Mouse (Mus musculus): ENCODE data around the gene Tnfsf4. TPM values are rescaled to one million over a fixed set of nuclear protein-coding genes. Genes with fewer than 3 reads are reported as not detected.

Tnfsf4 gene
- total RNA-seq (2021) = not detected
- long read RNA-seq, experiment 1 = 0 reads
- long read RNA-seq, experiment 2, partial matches to known transcripts = 0 of 3 reads
- long read RNA-seq, experiment 2, other reads (novel, unspliced or antisense) = 3 of 3 reads

DNA sequence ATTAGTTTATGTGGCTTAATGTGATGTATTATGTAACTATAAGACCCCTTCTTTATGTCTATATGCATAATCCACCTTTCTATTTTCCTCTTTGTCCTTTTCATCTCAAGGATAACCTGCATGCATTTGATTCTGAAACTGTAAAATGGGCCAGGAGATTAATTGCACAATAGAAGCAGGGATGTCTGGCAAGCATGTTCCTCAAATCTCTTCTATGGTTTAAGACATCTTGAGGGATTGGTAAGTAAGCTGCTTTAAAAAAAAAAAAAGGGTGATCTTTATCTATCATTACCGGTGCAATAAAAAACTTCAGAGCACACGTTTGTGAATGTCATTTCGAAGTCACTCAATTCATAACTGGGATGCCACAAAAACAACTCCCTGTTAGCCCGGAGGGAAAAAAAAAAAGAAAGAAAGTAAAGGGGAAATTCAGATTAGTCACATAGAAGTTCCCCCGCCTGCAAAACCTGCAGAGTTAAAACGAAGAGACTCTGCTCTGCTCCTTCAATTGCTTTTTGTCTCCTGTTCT, at the start of gene Tnfsf4:
Gene Tnfsf4, plus strand, starts transcription at position 479 of the 529 bp plus-strand sequence.
- no peak for DNase-seq (ENCODE audit: low spot score in 2 of 2)

DNA sequence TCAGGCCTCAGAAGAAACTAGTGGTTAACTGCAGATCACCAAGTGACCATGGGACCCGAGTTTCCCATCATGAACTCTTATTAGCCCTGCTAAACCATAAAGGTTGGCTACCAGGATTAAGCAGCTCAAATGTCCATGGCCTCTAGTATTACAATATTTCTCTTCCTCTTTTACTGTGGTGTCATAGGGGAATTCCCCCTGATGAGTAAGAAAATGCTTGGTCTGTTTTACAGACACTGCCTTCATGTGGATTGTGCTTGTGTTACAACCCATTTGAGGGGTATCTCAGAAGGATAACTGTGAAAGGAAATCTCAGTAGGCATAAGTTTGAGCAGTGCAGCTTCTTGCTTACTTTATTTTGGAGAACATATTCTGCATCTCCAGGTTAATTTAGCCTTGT, 44.2 kb upstream of the Tnfsf4 start:
- no peak for DNase-seq (ENCODE audit: low spot score in 2 of 2)

DNA sequence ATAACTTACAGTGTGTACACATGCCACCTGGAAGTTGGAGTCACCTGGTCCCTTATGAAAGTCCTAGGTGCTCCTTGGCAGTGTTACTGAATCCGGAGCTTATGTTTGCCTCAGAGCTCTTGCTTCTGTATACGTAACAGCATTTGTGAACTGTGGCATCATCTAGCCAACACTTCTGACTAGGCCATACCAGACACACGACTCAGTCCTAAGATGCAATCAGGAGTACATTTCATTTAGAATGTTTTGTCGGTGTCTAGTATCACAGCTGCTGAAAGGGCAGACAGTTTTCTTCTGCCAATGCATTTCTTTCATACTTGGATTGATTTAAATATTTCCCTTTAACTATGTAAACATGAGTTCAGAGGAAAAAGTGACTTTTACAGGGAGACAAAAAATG, 30.2 kb upstream of the Tnfsf4 start:
- DNase-seq (ENCODE audit: low spot score in 2 of 2) = no peak

- no peak for DNase-seq (ENCODE audit: low spot score in 2 of 2)
Measured at GRCm38 (mm10) chr1:161371919-161372318, 23.3 kb upstream of the Tnfsf4 start.

GRCm38 (mm10) chr1:161375866-161376265, 19.3 kb upstream of the Tnfsf4 start:
- no peak for DNase-seq (ENCODE audit: low spot score in 2 of 2)

- DNase-seq (ENCODE audit: low spot score in 2 of 2) = no peak
Measured at GRCm38 (mm10) chr1:161378571-161378970, 16.6 kb upstream of the Tnfsf4 start.

GRCm38 (mm10) chr1:161379685-161380424, 15.4 kb upstream of the Tnfsf4 start:
- DNase-seq (ENCODE audit: low spot score in 2 of 2) = peak; percentile 32 to 80

DNA sequence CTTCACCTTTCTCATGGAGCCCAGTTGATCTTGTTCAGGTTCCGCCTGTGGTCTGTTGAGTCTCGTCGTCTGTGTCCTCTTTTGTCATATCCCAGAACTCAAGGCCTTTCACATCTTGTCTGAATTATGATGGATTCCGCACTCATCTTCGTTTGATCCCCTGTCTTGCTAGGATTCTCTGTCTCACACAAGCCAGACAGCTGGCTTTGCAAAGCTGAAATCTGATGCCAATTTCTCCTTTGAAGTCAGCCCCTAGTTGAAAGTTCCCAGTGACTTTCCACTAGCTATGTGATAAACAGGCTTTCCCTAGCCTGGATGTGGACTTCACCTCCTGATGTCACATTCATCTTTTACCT, 14.8 kb upstream of the Tnfsf4 start:
- no peak for DNase-seq (ENCODE audit: low spot score in 2 of 2)

DNA sequence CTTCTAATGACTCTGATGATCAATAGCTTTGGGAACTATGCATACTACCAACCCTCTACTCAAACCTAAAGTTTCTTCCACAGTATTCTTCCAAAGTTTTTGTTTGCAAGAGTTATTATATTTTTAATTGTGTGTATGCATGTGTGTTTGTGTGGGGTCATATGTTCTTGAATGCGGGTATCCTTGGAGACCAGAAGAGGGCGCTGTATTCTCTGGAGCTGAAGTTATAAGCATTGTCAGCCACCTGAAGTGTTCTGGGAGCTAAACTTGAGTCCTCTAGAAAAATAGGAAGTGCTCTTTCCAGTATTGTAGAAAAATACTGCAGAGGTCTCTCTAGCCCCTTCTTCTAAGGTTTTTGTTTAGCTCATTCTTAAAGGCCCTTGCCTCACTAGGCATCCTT, 5.1 kb upstream of the Tnfsf4 start:
- DNase-seq (ENCODE audit: low spot score in 2 of 2) = no peak

DNA sequence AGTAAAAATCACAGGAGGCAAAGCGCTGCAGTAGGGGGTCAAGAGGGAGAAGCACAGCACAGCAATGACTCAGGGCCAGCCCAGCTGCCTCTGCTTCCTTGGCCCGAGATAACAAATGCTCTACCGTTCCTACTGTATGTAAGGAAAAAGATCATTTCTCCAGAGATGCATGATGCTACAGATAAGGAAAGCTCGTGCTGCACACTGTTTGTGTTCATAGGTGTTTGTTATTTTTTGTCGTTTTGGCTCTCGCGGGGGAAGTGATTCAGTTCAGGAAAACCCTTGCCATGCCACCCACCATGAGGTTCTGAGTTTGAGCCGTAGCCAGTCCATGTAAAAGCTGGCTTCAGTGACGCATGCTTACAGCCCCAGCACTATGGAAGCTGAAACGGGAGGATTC, 2.3 kb upstream of the Tnfsf4 start:
- DNase-seq (ENCODE audit: low spot score in 2 of 2) = no peak

DNA sequence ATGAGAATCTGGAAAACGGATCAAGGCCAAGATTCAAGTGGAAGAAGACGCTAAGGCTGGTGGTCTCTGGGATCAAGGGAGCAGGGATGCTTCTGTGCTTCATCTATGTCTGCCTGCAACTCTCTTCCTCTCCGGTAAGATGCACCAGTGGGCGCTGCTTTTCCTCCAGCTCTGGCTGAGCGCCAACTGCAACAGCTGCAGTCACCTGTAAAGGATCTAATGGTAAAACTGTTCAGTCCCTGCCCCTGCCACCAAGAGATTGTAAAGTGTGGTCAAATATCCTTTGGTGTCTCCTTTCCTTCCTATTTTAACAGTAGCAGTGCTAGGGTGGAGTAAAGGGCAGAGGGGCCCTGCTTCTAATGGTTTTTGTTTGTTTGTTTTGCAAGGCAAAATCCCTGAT, 401 bp downstream of the Tnfsf4 start:
- DNase-seq (ENCODE audit: low spot score in 2 of 2) = no peak

DNA sequence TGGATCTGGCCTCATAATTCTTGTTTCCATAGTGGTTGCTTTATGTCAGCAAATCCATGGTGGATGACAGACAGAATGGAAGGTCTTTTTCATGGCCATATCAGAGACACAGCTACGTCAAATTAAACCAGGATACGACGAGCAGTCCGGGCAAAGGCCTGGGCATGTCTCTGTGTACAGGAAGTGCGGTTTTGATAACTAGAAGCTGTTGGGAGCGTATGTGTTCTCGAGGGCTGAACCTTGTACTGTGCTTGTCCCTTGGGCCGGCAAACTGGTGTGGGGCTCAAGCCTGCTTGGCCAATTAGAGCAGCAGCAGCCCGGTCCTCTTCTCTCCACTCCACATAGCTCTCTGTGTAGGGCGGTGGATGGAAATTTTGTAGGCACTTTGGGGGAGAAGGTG, 1.1 kb downstream of the Tnfsf4 start:
- no peak for DNase-seq (ENCODE audit: low spot score in 2 of 2)

DNA sequence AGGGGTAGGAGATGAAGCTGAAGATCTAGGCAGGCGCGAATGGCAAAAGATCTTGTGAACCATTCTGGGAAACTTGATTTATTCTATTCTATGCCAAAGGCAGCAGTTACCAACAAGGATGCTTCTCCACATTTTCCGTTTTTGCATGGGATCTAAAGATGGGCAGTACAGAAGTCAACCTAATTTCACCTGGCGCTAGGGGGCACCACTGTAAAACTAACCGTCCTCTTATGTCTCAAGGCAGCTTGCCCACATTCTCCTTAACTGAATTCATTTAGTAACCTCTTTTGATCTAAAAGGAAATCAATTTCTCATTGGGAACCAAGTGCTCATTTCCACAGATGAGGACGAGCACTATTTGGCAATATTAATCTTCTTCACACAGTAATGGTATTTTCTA, 4.9 kb downstream of the Tnfsf4 start:
- peak; percentile 46 to 72 for DNase-seq (ENCODE audit: low spot score in 2 of 2)

- DNase-seq (ENCODE audit: low spot score in 2 of 2) = no peak
Measured at GRCm38 (mm10) chr1:161403061-161403460, 7.9 kb downstream of the Tnfsf4 start.

DNA sequence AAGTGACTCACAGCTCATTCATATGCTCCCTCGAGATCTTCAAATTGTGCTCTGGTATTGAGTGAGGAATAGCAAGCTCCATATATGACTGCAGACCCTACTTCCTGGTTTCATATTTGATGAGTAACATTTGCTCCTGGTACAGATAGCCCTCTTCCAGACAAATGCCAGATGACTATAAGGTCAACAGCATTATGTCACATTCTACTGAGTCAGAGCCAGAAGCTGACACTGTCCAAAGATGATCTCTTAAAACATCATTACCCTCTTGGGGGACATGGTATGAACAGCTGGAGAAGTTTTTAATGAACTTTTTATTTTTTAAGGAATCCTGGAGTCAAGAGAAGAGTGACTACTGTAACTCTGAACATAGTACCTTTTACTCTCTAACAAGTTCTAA, 11.3 kb downstream of the Tnfsf4 start:
- no peak for DNase-seq (ENCODE audit: low spot score in 2 of 2)

- no peak for DNase-seq (ENCODE audit: low spot score in 2 of 2)
Measured at GRCm38 (mm10) chr1:161419926-161420325, 24.7 kb downstream of the Tnfsf4 start.

- DNase-seq (ENCODE audit: low spot score in 2 of 2) = no peak
Measured at GRCm38 (mm10) chr1:161420646-161421045, 25.4 kb downstream of the Tnfsf4 start.

GRCm38 (mm10) chr1:161426277-161427056, 31.3 kb downstream of the Tnfsf4 start:
- DNase-seq (ENCODE audit: low spot score in 2 of 2) = no peak

DNA sequence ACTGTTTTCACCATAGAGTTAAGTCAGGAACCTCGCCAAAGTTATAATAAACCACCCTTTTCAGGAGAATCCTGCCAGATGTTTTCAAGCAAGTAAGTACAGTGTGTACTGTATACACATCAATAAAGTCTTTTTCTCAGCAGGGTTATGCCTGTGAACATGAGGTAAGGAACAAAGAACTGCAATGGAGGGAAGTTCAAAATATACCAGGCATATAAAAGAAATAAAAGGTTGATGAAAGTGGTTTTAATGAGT, 31.8 kb downstream of the Tnfsf4 start:
- DNase-seq (ENCODE audit: low spot score in 2 of 2) = no peak

- no peak for DNase-seq (ENCODE audit: low spot score in 2 of 2)
Measured at GRCm38 (mm10) chr1:161435781-161436180, 40.6 kb downstream of the Tnfsf4 start.

DNA sequence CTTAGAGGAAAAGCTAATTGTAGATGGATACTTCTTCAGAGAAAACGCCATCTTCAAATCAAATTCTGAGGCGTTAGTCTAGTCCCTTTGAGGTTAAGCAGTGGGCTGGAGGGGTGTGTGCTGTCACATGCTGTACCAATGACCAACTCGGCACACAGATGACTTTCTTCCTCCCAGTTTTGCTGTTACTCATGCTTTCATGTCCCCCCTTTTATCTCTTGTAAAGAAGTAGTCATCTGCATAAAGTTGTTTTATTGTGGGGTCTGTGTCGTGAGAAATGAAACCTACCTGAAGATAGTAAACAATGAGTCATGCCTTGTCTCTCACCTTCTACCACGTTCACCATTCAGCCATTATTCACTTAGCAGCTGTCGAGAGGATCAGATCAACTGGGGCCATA, 41.3 kb downstream of the Tnfsf4 start:
- DNase-seq (ENCODE audit: low spot score in 2 of 2) = no peak

DNA sequence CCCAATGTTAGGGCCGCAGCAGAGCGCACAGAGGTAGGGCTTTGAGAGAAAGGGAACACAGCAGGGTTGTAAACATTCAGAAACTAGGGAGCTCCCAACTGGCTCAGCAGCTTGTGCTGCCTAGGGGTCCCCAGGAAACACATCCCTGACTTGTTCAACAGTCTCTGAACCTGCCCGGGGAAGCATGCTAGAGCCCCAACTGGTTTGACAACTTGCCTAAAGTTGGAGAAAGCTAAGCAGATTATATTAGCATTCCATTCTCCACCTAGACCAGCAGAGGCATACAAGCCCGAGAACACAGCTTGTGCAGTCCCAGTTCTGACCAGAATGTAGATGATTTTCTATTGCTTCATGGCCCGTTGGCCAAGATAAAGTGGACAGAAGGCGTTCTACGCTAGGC, 49.6 kb downstream of the Tnfsf4 start:
- no peak for DNase-seq (ENCODE audit: low spot score in 2 of 2)
